Mouse (Mus musculus) kidney, postnatal 36 days (tissue): ENCODE measurements around the gene Vps26b.
A peak's percentile ranks its signal among the peaks of the same experiment; 100 is the strongest.

Experiments used
- DNase-seq, 2 experiments: peaks; one replicate each; pipeline ENCODE4 v3.0.0; 2021 to 2022; ENCODE audit warnings: mixed read lengths in 2 of 2

Gene Vps26b

GRCm38 (mm10) chr9:26993118-26993517 is 36.7 kb downstream of the Vps26b start:
- DNase-seq: peak in 1 of 2 experiments; percentile 9

- DNase-seq: no peak
Measured at GRCm38 (mm10) chr9:26990181-26990580, 39.7 kb downstream of the Vps26b start.

DNA sequence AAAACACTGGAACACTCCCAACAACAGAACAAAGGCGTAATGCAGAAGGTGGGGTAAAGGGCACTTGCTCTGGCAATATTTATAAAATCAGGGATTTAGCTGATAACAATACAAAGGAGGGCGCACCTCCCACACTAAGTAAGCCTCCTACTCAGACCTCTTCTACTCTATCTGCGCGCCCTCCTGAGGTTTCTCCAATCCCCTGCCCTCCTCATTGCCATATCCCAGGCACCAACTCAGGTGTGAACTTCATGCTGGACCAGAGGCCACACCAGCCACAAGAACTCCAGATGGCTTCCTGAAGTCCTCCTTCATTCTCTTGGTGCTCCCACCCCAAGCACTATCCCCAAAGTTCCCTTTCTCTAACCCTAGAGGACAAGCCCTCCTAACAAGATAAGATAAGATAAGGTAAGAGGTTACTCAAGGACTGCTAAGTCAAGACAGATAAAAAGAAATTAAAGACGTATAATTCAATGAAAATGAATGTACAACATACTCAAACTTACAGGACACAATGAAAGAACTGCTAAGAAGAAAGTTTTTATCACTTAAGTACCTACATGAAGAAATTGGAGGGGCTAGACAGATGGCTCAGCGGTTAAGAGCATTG is 44.1 kb downstream of the Vps26b start:
- no peak for DNase-seq

GRCm38 (mm10) chr9:26985090-26985613 is 44.7 kb downstream of the Vps26b start:
- no peak for DNase-seq

GRCm38 (mm10) chr9:26978776-26979175 is 51.1 kb downstream of the Vps26b start:
- DNase-seq: peak; percentile 24 to 29

- DNase-seq: no peak
Measured at GRCm38 (mm10) chr9:26977754-26978153, 52.1 kb downstream of the Vps26b start.
